In genomic region chr3:50381861-50382693, GRCm38 (mm10) we compare ENCODE assay signal across 9 mouse cellular contexts.
DNase-seq lines count a peak whose midpoint lies in the region; ATAC-seq and TF ChIP-seq lines count a peak whose summit lies in the region.
"Had no signal": no experiment of that assay in that cellular context is flagged by ENCODE, and none has a peak within 500 bp of the region (broad histone marks: within the 10 kb centered on the region; RNA-seq: fewer than 3 reads in every experiment).

No protein-coding gene starts in this region.

- no peak for TF ChIP-seq CTCF in bone marrow, adult 2 months (IDR thresholded peaks at IDR 0.05; ENCODE audit: control insufficient read depth, insufficient read depth, low read length)

- H3K36me3 ChIP-seq in hindbrain, embryonic 11.5 days (ENCODE audit: control insufficient read depth, insufficient read depth, low read length): no peaks in the 10 kb centered on the region
- H3K36me3 ChIP-seq in limb, embryonic 15.5 days: no peaks in the 10 kb centered on the region

- peak; percentile 56; the same call in 1 of the 2 replicates for ATAC-seq in hindbrain, embryonic 11.5 days (ENCODE audit: low FRiP score)
- ATAC-seq in limb, embryonic 15.5 days (ENCODE audit: insufficient number of reproducible peaks, low FRiP score, low TSS enrichment, low read depth): no peak

- peak; percentile 63 for DNase-seq in embryo, embryonic 11 days
- peak; percentile 45 for DNase-seq in hindbrain, embryonic 11.5 days (ENCODE audit: low spot score)
- peak; percentile 34 for DNase-seq in neural tube, embryonic 10.5 days (ENCODE audit: extremely low spot score, low spot score)
- no peak for DNase-seq in T-cell, adult 2 months (ENCODE audit: low spot score)
- DNase-seq in c-Kit-positive CD71-positive TER-119-positive erythroid progenitor cells, embryonic 14.5 days (ENCODE audit: low spot score): no peak
- no peak for DNase-seq in urinary bladder, postnatal 25 days (ENCODE audit: low spot score)

- no peaks in the 10 kb centered on the region for H3K9me3 ChIP-seq in hindbrain, embryonic 11.5 days (ENCODE audit: control insufficient read depth, low read length)
- H3K9me3 ChIP-seq in limb, embryonic 15.5 days: no peaks in the 10 kb centered on the region

- H3K27me3 ChIP-seq in hindbrain, embryonic 11.5 days (ENCODE audit: control insufficient read depth, insufficient read depth, low read length): no peaks in the 10 kb centered on the region
- no peaks in the 10 kb centered on the region for H3K27me3 ChIP-seq in limb, embryonic 15.5 days

- H3K4me3 ChIP-seq in bone marrow, adult 2 months (replicated peaks; ENCODE audit: control insufficient read depth, low read depth, low read length): peak overlapping the region; percentile 62
- peak overlapping the region; percentile 25 for H3K4me3 ChIP-seq in hindbrain, embryonic 11.5 days (ENCODE audit: low read depth, low read length)
- H3K4me3 ChIP-seq in limb, embryonic 15.5 days: peak overlapping the region; percentile 43
- H3K4me3 ChIP-seq: myocyte had no signal

- no peak overlapping the region; the same call in 1 of the 2 replicates for H3K4me2 ChIP-seq in hindbrain, embryonic 11.5 days (replicated peaks; ENCODE audit: low read depth, low read length)
- peak overlapping the region; percentile 51 for H3K4me2 ChIP-seq in limb, embryonic 15.5 days

- H3K4me1 ChIP-seq in bone marrow, adult 2 months (ENCODE audit: control insufficient read depth, insufficient read depth, low read length): peaks cover 1% of the 10 kb centered on the region
- H3K4me1 ChIP-seq in hindbrain, embryonic 11.5 days (replicated peaks; ENCODE audit: control insufficient read depth, insufficient read depth, low read length): 0 out of 2 replicates have a peak, but pooled peaks cover 3% of the 10 kb centered on the region
- H3K4me1 ChIP-seq in limb, embryonic 15.5 days: peaks cover 11% of the 10 kb centered on the region; the same call in 1 of the 2 replicates

- no peak for TF ChIP-seq POLR2A in bone marrow, adult 2 months (IDR thresholded peaks at IDR 0.05; ENCODE audit: borderline replicate concordance, control insufficient read depth, low read depth, low read length)

- 14% methylated on average over 22 of the region's 22 CpGs for WGBS in bone marrow, adult 2 months
- WGBS in hindbrain, embryonic 11.5 days: 45% methylated on average over 22 of the region's 22 CpGs
- WGBS in limb, embryonic 15.5 days: 14% methylated on average over 22 of the region's 22 CpGs

- no peak overlapping the region for H3K9ac ChIP-seq in hindbrain, embryonic 11.5 days (ENCODE audit: low read depth, low read length)
- peak overlapping the region; percentile 17; the same call in 1 of the 2 replicates for H3K9ac ChIP-seq in limb, embryonic 15.5 days

- H3K27ac ChIP-seq in bone marrow, adult 2 months (ENCODE audit: control insufficient read depth, insufficient read depth, low read depth, low read length, poor library complexity): no peak overlapping the region
- H3K27ac ChIP-seq in hindbrain, embryonic 11.5 days (ENCODE audit: low read depth, low read length): no peak overlapping the region
- H3K27ac ChIP-seq in limb, embryonic 15.5 days: peak overlapping the region; percentile 54

Comparison
In these comparisons a context has a peak if more than half of its experiments do, and no peak if none do; other contexts are left out.
1. DNase-seq: peak in embryo, embryonic 11 days (single experiment), hindbrain, embryonic 11.5 days (single experiment) and neural tube, embryonic 10.5 days (single experiment); none in T-cell, adult 2 months (single experiment), c-Kit-positive CD71-positive TER-119-positive erythroid progenitor cells, embryonic 14.5 days (single experiment) and urinary bladder, postnatal 25 days (single experiment).
2. Peak in every context shown above with its lines, with median percentiles within 50 percentile points of each other: H3K4me3 ChIP-seq.